Mouse (Mus musculus) heart, adult 2 months (tissue): ENCODE data around the gene Smok3a. TPM values are rescaled to one million over a fixed set of nuclear protein-coding genes. Genes with fewer than 3 reads are reported as not detected.
"Not testable (repeated sequence)": the region's sequence is repeated elsewhere in the genome, so short reads cannot be mapped to it uniquely, and the experiment has no call there.

Source experiments
- DNase-seq, 2 experiments: peaks; one replicate each; pipeline ENCODE4 v3.0.0; 2021
- H3K27ac ChIP-seq: fragments of 200-600 bp; 2 replicates; pipeline ENCODE4 v1.8.1; 2022
- H3K27me3 ChIP-seq: fragments of 200-500 bp; 2 replicates; pipeline ENCODE4 v1.6.1; 2012; ENCODE audit warnings: mild to moderate bottlenecking, low read length, inconsistent platforms, mixed read lengths; ENCODE audit not compliant: control insufficient read depth, insufficient read depth
- H3K36me3 ChIP-seq: fragments of 200-500 bp; 2 replicates; pipeline ENCODE4 v1.6.1; 2012; ENCODE audit warnings: low read length, inconsistent platforms; ENCODE audit not compliant: control insufficient read depth, insufficient read depth
- H3K4me1 ChIP-seq: fragments of 200-500 bp; 2 replicates; pipeline ENCODE4 v1.6.1; 2011; ENCODE audit warnings: low read length; ENCODE audit not compliant: control insufficient read depth, insufficient read depth
- H3K4me3 ChIP-seq: fragments of 200-600 bp; 2 replicates; pipeline ENCODE4 v1.8.1; 2022
- H3K79me2 ChIP-seq: fragments of 200-500 bp; replicated peaks from 2 replicates; pipeline ENCODE4 v1.6.1; 2012; ENCODE audit warnings: mild to moderate bottlenecking, inconsistent platforms, low read length, moderate library complexity, mixed read lengths; ENCODE audit not compliant: control insufficient read depth, insufficient read depth
- H3K9ac ChIP-seq: fragments of 200-500 bp; 2 replicates; pipeline ENCODE4 v1.6.1; 2012; ENCODE audit warnings: low read depth, mild to moderate bottlenecking, control low read depth, inconsistent platforms, low read length, mixed read lengths
- CTCF ChIP-seq: fragments of 200-600 bp; IDR thresholded peaks from 2 replicates; pipeline ENCODE4 v1.8.1; 2022; ENCODE audit warnings: antibody characterized with exemption, mild to moderate bottlenecking, moderate library complexity
- EP300 ChIP-seq: fragments of 200-500 bp; IDR thresholded peaks from 2 replicates; pipeline ENCODE4 v1.6.1; 2011; ENCODE audit warnings: low read depth, low read length, control low read depth; ENCODE audit not compliant: insufficient read depth
- POLR2A ChIP-seq: fragments of 200-500 bp; IDR thresholded peaks from 2 replicates; pipeline ENCODE4 v1.6.1; 2011; ENCODE audit warnings: mild to moderate bottlenecking, low read depth, low read length, control low read depth; ENCODE audit not compliant: insufficient read depth
- WGBS: fragments of 180-500 bp; shearing (Covaris S2); methylation state at CpG from one replicate; pipeline ENCODE4 v1.1.7; 2018; 5-methylcytosine and 5-hydroxymethylcytosine counted together
- intact Hi-C: fragments of 180-260 bp; cut with DNase I; formaldehyde crosslinking; loops from one replicate; pipeline ENCODE4 v1.15.1; 2025
- polyA plus RNA-seq: library from polyadenylated mRNA; depleted of rRNA; stranded (reverse); fragments of >200 nt; gene quantifications from 2 replicates; pipeline ENCODE4 v1.2.3, GENCODE M21; 2012
- total RNA-seq, 2 experiments: library from RNA; stranded (reverse); gene quantifications; 2 replicates each; pipeline ENCODE4 v1.2.3; 2021

Smok3a gene
- total and polyA plus RNA-seq, 3 experiments, result not detected

DNA sequence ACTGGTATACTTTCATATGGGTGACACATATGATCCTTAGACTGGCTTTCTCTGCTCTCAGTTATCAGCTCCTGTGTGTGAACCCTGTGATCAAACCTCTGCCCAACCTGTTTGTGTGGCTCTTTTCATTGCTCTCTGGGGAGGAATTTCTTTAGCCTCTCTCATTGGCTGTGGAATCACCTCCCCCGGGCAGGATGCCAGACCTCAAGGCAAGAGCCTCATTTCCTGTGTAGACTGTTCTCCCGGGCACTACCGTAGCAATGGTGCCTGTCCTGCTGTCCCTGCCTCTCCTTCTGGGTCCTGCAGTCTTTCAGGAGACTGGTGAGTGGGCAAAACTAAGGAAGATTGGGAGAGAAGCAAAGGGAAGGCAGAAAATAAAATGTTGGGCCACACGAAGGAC is 39.8 kb upstream of the Smok3a start, which contains the start of gene Azgp1:
Gene Azgp1, plus strand, starts transcription at position 221 of the 400 bp plus-strand sequence.
- Histone ChIP-seq H3K9ac (no peak within 1 kb of the TSS), H3K36me3 (no peaks in the 10 kb centered on the region), H3K4me3 (no peak within 1 kb of the TSS), H3K27me3 (no peaks in the 10 kb centered on the region), H3K79me2 (no peaks in the 10 kb centered on the region), H3K4me1 (no peaks in the 10 kb centered on the region), H3K27ac (no peak within 1 kb of the TSS)
- 48% methylated on average over 4 of the region's 4 CpGs for WGBS
- TF ChIP-seq CTCF (no peak), EP300 (no peak), POLR2A (no peak)
- intact Hi-C loops, result no loop called here
- no peak for DNase-seq

DNA sequence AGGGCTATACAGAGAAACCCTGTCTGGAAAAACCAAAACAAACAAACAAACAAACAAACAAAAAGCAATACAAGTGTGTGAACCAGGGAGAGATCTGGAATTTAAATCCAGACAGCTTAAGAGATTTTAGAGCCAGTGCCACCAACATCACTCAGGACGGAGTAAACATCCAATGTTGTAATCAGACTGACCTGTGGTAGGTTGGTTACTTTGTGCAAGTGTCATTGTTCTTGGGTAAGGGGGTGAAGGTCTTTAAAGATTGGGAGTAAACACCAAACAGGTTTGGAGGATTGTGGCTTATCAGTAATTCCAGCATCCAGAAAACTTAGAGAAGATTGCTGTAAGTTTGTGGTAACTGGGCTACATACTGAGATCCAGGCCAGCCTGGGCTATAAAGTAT is 34.7 kb upstream of the Smok3a start:
- Histone ChIP-seq H3K27ac (no peak overlapping the region), H3K9ac (no peak overlapping the region), H3K4me1 (no peaks in the 10 kb centered on the region), H3K27me3 (no peaks in the 10 kb centered on the region), H3K36me3 (no peaks in the 10 kb centered on the region), H3K4me3 (no peak overlapping the region), H3K79me2 (no peaks in the 10 kb centered on the region)
- TF ChIP-seq POLR2A (no peak), EP300 (no peak), CTCF (no peak)
- WGBS, result 76% methylated on average over 1 of the region's 1 CpGs
- no peak for DNase-seq
- intact Hi-C loops, result no loop called here

DNA sequence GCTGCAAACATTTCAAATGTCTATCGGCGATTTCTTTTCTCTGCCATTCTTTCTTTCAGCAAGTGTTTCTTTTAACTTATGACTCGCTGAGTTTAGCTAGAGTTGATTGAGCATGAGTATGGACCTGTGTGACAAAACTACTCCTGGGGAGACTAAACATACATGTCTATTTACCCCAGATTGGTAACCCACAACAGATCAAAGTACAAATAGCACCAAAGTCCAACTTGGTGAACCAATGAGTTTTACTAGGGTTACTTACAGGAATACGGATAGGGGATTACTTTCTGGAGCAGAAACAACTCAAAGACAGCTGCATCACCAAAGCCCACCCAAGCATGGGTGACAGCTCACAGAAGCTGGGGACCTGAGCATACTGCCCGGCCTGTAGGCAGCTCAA is 11.6 kb upstream of the Smok3a start:
- WGBS, result 86% methylated on average over 5 of the region's 5 CpGs
- Histone ChIP-seq H3K36me3 (no peaks in the 10 kb centered on the region), H3K27ac (no peak overlapping the region), H3K9ac (no peak overlapping the region), H3K27me3 (no peaks in the 10 kb centered on the region), H3K4me3 (no peak overlapping the region), H3K4me1 (no peaks in the 10 kb centered on the region), H3K79me2 (no peaks in the 10 kb centered on the region)
- DNase-seq, result no peak
- intact Hi-C loops, result no loop called here
- TF ChIP-seq CTCF (no peak), POLR2A (no peak), EP300 (no peak)

DNA sequence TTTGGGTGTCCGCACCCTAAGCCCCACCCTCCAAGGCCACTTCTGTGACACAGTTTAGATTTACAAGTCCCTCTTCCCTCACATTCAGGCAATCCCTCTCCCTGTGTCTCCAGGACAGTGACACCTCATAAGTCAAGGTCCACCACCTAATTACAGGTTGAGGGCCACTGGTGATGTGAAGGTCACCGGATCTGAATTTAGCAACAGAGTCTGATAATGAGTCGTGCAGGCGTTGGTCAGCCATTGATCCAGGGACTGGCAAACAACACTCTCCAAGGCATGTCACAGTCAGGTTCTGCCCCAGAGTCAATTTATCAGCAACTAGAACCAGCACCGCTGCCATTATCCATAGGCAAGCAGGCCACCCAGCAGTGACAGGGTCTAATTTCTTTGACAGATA is 8.7 kb upstream of the Smok3a start:
- no peaks in the 10 kb centered on the region for H3K4me1 ChIP-seq
- 76% methylated on average over 5 of the region's 5 CpGs for WGBS
- H3K9ac ChIP-seq, result no peak overlapping the region
- H3K79me2 ChIP-seq, result no peaks in the 10 kb centered on the region
- no peak overlapping the region for H3K27ac ChIP-seq
- H3K4me3 ChIP-seq, result no peak overlapping the region
- no peaks in the 10 kb centered on the region for H3K36me3 ChIP-seq
- TF ChIP-seq CTCF (no peak), POLR2A (no peak), EP300 (no peak)
- no peak for DNase-seq
- intact Hi-C loops, result no loop called here
- no peaks in the 10 kb centered on the region for H3K27me3 ChIP-seq

DNA sequence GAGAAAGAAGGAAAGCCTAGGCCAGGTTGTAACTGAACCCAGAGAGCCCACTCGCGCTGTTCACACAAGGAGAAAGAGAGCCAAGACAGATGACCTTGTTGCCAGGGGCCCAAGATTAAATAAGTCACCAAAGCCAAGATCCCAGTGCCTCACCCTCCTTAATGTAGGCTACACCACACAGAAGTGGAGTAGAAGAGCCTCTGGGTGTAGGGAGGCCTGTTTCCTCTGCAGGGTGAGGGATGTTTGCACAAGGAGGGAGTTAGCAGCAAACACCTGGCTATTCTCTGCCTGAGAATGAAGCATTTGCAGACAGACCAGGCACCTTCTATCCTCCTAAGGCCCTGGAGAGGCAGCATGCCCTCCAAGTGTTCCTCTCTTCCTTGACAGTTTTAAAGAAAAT is 4.5 kb upstream of the Smok3a start:
- no peaks in the 10 kb centered on the region for H3K4me1 ChIP-seq
- H3K4me3 ChIP-seq, result no peak overlapping the region
- TF ChIP-seq CTCF (no peak), EP300 (no peak), POLR2A (no peak)
- H3K9ac ChIP-seq, result no peak overlapping the region
- no peak overlapping the region for H3K27ac ChIP-seq
- DNase-seq, result no peak
- H3K27me3 ChIP-seq, result no peaks in the 10 kb centered on the region
- no peaks in the 10 kb centered on the region for H3K36me3 ChIP-seq
- intact Hi-C loops, result no loop called here
- no peaks in the 10 kb centered on the region for H3K79me2 ChIP-seq
- 94% methylated on average over 2 of the region's 2 CpGs for WGBS

DNA sequence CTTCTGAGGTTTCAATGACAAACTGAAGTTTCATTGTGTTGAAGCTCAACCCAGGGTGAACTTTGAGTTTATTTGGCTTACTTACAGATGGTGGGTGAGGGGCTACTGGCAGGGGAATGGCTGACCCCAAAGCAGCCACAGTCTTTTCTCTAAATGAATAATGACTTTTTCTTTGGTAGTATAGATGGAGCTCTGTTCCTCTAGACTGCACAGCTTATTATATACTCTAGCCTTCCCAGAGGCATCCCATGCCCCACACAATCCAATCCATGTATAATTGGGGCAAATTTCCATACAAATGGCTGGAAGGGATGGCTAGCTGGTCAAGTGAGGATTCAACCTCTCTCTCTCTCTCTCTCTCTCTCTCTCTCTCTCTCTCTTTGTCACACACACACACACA is 4.1 kb upstream of the Smok3a start:
- TF ChIP-seq EP300, result no peak
- no peak for TF ChIP-seq CTCF
- TF ChIP-seq POLR2A, result no peak

DNA sequence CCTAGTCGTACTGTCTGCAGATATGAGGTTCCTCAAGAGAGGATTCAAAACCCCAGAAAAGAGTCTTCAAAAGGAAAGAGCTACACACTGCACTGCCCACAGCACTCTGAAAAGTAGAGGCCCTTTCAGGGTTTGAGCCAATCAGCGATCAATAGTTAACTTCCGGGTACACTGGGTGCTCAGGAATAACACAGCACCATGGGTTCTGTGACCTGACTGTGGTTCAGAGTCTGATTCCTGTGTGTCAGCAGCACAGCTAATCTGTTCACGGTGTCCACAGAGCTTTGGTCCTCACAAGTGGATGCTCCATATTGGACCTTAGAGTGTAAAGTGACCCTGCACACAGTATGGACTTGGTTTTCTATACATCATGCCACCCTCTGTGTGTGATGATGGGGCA is 1.5 kb upstream of the Smok3a start:
- intact Hi-C loops, DNase-seq: not testable (repeated sequence)
- WGBS, result 78% methylated on average over 4 of the region's 4 CpGs

More for the DNA sequence above, 4.1 kb upstream of the Smok3a start:
- DNase-seq, result no peak
- Histone ChIP-seq H3K4me1 (no peaks in the 10 kb centered on the region), H3K27me3 (no peaks in the 10 kb centered on the region), H3K79me2 (no peaks in the 10 kb centered on the region), H3K36me3 (no peaks in the 10 kb centered on the region), H3K9ac (no peak overlapping the region), H3K4me3 (no peak overlapping the region), H3K27ac (no peak overlapping the region)
- intact Hi-C loops, result no loop called here

DNA sequence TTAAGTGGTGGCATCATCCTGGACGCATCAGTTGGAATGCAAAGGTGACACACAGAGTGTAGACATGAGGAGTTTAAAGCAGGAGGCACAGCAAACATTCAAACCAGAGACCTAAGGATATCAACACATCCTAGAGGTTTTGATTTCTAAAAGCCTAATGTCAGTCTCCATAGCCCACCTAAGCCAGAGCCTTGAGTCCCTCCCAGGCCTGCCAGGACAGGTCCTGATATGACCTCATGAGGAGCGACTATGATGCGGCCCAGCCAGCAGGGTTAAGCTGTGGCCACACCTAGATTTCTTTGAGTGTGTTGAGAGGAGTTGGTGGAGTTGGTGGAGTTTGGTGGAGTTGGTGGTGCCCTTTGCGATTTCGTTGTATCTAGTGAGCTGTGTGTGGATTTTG is 31.8 kb downstream of the Smok3a start, which contains the start of gene Smok3c:
Gene Smok3c, plus strand, starts transcription at position 301 of the 400 bp plus-strand sequence.
- H3K27ac ChIP-seq, DNase-seq, H3K36me3 ChIP-seq, H3K27me3 ChIP-seq, H3K4me3 ChIP-seq, H3K4me1 ChIP-seq, intact Hi-C loops, H3K79me2 ChIP-seq, H3K9ac ChIP-seq: not testable (repeated sequence)
- no CpG with 5 or more reads among the region's 5 CpGs for WGBS

More for the DNA sequence above, 1.5 kb upstream of the Smok3a start:
- not testable (repeated sequence) for H3K36me3 ChIP-seq, H3K27ac ChIP-seq, H3K27me3 ChIP-seq, H3K4me1 ChIP-seq, H3K4me3 ChIP-seq, H3K9ac ChIP-seq, H3K79me2 ChIP-seq
